Mouse (Mus musculus) cerebellum, adult 2 months (tissue): ENCODE measurements around the gene a.

Experiments used
- CTCF ChIP-seq: fragments of 200-500 bp; IDR thresholded peaks from 2 replicates; pipeline ENCODE4 v1.5.1; 2011; ENCODE audit warnings: low read depth, mild to moderate bottlenecking, control low read depth, low read length, moderate library complexity, borderline replicate concordance; ENCODE audit not compliant: insufficient read depth
- POLR2A ChIP-seq: fragments of 200-500 bp; IDR thresholded peaks from 2 replicates; pipeline ENCODE4 v1.6.1; 2011; ENCODE audit warnings: low read length, control low read depth, borderline replicate concordance; ENCODE audit not compliant: insufficient read depth

DNA sequence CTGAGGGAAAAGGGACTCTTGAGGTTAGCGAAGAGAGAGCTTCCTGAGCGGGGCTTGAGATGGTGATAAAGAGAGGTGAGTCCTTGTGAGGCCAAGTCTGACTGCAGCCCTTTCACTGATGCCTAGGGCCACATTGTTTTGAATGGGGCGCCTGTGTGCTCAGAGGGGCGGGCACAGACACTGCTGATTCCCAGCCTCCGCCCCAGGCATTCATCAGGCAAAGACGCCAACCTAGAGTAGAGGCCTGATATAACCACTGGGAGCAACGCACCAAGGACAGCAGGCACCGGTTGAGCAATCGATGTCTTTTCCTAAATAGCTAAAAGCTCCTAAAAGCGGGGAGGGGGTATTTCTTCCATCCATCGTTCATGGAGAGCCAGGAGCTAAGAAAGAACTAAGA, 151.3 kb downstream of the a start:
- TF ChIP-seq CTCF (no peak), POLR2A (no peak)
